Mouse (Mus musculus): Measurements from ENCODE around the gene Fam13c. TPM values are rescaled to one million over a fixed set of nuclear protein-coding genes. Genes with fewer than 3 reads are reported as not detected.

Gene Fam13c
- total RNA-seq, 1 experiment from 2014 or later = not detected

DNA sequence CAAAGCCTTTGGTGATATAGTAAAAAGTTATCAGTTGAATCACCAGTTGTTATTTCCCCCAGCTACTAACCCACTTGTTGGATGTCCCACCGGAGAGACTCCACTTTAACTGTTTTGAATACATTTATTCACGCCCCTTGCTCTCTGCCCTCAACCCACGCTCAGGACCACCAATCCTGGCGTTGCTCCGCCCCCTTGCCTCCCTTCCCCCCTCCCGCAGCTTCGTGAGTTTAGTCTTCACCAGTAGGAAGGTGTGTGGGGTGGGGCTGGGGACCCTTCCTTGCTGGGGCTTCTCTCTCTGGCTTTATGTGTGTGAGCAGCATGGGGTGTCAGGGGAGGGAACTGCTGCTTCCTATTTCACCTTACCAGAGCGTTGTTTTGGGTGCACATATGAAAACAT, 8.9 kb downstream of the Fam13c start:
- no peak for ATAC-seq (ENCODE audit: extremely low read depth, insufficient number of reproducible peaks, low FRiP score, poor library complexity, severe bottlenecking)

DNA sequence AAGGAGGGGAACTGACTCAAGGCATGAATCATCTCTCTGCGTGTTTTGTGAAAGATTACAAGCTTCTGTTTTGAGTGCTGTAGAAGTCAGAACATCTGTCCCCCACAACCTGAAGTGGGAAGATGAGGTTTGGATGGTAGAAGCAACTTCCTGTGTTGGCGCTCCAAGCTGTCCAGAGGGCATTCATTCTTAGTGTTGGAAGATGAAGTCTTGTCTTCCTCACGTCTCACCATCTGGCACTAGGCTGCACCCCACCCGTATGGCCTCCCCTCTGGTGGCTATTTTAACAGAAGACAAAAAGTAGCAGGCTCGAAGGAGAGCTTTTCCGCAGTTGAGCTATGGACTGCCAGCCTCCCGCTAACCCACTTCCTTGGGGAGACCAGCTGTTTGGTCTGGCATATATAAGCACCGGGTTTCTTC, 15.6 kb downstream of the Fam13c start:
- no peak for ATAC-seq (ENCODE audit: extremely low read depth, insufficient number of reproducible peaks, low FRiP score, poor library complexity, severe bottlenecking)

DNA sequence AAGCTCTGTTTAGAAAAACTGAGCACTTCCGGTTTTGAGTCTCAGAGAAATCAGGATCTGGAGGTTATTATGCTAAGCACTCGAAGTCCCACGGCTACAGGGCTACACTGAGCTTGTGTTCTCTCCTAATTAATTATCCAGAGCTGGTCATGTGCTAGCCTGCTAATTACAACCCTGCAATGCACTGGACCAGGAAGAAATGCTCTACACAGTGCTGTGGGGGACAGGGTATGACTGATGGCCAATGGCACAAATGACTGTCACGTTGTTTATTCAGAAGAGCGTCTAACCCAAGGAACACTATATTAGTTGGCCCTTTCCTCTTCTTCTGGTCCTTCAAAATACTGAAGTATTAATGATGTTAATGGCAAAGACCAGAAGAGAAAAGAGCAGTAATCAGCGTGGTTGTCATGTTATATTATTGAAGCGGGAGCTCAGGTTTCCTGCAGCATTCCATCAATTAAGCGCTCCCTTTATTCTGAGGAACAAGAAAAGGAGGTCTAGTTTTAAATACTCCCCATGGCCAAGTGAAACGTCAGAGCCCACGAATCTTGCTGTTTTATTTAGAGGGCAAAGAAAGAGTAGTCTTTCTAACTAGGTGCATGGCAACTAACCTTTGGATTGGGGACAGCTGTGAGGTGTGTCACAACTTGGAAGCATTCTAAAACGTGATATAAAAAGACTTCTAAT, 18.4 kb downstream of the Fam13c start:
- no peak for ATAC-seq (ENCODE audit: extremely low read depth, insufficient number of reproducible peaks, low FRiP score, poor library complexity, severe bottlenecking)

DNA sequence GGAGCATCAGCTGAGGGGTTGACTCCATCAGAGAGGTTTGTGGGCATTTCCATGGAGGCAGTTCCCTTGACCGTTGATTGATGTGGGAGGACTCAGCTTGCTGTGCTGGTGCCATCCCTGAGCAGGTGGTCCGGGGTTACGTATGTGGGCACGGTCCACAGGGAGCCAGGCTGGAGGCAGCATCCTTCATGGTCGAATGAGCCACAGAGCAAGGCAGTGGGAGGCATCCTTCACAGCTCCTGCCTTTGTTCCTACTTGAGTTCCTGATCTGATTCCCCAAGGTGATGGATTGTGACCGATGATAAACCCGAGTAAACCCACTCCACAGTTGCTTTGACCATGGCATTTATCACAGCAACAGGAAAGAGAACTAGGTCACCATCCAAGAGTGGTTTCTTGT, 25.4 kb downstream of the Fam13c start:
- no peak for ATAC-seq (ENCODE audit: extremely low read depth, insufficient number of reproducible peaks, low FRiP score, poor library complexity, severe bottlenecking)

DNA sequence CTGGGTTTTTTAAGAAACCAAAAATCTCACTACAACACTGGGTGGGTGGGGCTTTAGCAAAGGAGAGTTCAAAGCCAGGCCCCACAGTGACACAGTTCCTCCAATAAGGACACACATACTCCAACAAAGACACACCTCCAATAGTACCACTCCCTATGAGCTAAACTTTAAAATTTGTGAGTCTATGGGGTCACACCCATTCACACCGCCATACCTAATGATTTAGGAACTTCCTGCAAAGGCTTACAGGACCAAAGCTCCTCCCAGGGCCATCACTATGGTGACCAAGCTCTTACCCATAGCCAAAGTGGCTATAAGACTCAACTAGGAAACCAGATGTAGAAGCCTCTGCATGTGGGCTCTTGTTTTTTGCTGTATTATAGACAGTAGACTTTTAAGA, 30.6 kb downstream of the Fam13c start:
- ATAC-seq (ENCODE audit: extremely low read depth, insufficient number of reproducible peaks, low FRiP score, poor library complexity, severe bottlenecking) = no peak

DNA sequence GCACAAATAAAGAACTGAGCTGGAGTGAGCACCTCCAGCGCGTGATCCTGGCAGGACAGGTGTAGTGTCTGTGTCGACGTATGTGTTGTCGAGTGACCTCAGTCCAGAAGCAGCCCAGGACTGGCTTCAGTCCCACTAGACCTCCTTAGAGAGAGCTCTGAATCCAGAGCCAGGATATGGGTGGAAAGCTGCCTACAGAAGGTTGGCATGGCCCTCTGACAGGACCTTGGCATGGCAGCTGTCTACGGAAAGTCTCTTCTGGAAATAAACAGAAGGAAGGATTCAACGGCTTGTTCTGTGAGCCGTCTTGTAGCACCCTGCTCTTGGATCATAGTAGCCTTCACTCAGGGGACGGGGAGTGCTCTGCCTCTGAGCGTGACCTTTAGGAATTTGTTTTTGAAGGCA, 37.5 kb downstream of the Fam13c start:
- no peak for ATAC-seq (ENCODE audit: extremely low read depth, insufficient number of reproducible peaks, low FRiP score, poor library complexity, severe bottlenecking)

DNA sequence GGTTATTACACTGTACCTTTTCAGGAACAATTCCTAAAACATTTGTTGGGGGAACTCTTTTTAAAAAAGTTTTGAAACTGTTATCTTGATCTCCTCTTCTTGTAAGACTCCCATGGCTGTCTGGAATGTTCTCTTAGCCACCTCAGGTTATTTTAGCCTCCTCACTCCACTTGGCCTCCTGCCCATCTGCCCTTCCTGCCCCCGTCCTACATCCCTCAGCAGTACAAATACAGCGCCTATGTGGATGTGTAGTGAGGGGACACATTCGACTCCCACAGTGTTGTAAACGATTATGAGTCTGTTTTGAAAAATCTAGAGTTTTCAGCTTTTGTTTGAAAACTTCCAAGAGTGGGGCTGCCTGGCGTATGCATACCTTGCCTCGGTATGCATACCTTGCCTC, 43.5 kb downstream of the Fam13c start:
- no peak for ATAC-seq (ENCODE audit: extremely low read depth, insufficient number of reproducible peaks, low FRiP score, poor library complexity, severe bottlenecking)

DNA sequence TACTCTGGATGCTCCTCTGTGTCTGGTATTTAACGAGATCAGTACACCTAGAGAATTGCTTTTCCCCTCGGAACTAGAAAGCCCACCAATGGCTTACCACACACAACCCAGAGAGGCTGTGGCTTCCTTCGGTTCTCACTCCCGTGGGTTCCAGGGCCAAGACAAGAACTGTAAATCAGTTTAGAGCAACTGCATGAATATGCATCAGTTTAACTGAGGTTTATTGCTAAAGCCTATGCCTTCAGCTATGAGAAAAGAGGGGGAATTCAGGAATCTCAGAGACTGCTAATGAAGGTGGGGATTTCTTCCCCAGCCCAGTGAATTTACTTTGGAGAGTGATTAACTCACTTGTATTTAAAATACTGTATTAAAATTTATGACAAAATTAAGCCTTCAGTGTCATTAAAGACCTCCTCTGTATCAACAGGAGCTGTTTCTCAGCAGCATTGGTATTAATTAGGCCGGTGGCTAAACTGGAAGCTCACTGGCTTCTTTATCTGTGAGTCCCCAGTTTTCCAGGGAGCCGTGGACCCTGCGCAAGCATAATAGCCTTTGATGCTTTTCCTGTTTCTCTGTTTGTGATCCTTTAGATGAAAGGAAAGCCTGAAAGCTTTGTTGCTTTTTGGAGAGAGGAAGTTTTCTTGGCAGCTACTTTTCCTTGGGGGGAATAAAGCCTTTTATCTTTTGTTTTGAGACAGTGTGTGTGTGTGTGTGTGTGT, 44.4 kb downstream of the Fam13c start:
- ATAC-seq (ENCODE audit: extremely low read depth, insufficient number of reproducible peaks, low FRiP score, poor library complexity, severe bottlenecking) = no peak

DNA sequence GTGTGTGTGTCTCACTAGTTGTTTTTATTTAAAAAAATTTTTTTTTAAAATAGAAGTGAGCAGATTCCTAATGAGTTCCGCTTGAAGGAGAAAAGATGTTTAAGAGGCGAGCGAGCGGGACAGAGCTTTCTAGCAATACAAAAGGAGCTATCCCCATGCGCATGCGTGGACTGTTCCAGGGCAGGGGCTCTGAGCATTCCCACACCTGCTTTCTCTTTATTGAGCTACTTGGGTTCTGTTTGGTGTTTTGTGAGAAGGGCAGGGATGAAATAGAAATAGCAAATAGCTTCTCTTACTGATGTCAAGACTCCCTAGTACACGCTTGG, 45.0 kb downstream of the Fam13c start:
- no peak for ATAC-seq (ENCODE audit: extremely low read depth, insufficient number of reproducible peaks, low FRiP score, poor library complexity, severe bottlenecking)

DNA sequence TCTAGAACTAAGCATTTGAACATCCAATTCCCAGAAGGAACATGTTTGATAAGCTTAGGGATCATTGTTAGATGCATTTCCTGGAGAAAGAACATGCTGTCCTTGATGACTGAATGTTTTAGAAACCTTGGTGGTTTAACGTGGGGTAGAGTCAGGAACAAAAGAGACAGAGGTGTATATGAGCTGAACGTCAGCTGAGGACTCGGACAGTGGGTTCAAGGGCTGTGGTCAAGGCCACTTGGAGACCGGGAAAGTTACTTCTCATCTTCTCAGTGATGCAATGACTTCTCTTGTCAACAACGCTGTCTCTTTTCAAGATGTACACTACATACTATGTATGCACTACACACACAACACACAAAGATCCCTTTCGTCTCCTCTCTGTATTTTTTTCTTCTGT, 46.4 kb downstream of the Fam13c start:
- no peak for ATAC-seq (ENCODE audit: extremely low read depth, insufficient number of reproducible peaks, low FRiP score, poor library complexity, severe bottlenecking)

DNA sequence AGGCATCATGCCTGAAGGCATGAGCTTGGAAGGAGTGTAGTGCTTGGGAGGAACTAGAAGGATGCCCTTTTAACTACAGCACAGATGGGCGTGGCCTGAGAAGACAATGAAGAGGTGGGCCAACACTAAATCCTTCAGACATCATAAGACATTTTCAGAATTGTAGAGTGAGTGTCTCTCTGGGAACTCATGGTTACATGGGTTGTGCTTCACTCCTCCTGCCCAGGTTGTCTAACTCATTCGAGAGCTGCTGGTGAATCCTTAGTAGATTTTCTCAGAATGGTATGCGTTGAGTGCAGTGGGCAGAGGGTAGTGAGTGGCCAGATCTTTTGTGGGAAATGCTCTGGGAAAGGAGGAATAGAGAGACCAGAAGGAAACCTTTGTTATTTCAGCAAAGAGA, 53.6 kb downstream of the Fam13c start:
- no peak for ATAC-seq (ENCODE audit: extremely low read depth, insufficient number of reproducible peaks, low FRiP score, poor library complexity, severe bottlenecking)

DNA sequence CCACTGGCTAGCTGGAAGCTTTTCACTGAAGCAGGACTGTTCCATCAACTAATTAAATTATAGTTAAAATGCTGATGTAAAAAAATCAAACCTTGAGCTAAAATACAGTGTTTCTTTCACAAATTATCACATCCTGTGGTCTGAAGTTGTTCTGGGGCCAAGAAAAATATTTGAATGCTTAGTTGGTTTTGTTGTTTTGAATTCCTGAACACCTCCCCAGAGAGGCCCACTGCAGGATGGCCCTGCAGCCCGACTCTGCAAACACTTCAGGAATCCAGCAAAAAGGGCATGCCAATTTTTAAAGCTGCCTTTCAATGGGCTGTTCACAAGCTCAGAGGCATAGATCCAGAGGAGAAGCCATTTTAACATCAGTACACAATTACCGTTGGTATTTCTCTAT, 54.2 kb downstream of the Fam13c start:
- no peak for ATAC-seq (ENCODE audit: extremely low read depth, insufficient number of reproducible peaks, low FRiP score, poor library complexity, severe bottlenecking)

DNA sequence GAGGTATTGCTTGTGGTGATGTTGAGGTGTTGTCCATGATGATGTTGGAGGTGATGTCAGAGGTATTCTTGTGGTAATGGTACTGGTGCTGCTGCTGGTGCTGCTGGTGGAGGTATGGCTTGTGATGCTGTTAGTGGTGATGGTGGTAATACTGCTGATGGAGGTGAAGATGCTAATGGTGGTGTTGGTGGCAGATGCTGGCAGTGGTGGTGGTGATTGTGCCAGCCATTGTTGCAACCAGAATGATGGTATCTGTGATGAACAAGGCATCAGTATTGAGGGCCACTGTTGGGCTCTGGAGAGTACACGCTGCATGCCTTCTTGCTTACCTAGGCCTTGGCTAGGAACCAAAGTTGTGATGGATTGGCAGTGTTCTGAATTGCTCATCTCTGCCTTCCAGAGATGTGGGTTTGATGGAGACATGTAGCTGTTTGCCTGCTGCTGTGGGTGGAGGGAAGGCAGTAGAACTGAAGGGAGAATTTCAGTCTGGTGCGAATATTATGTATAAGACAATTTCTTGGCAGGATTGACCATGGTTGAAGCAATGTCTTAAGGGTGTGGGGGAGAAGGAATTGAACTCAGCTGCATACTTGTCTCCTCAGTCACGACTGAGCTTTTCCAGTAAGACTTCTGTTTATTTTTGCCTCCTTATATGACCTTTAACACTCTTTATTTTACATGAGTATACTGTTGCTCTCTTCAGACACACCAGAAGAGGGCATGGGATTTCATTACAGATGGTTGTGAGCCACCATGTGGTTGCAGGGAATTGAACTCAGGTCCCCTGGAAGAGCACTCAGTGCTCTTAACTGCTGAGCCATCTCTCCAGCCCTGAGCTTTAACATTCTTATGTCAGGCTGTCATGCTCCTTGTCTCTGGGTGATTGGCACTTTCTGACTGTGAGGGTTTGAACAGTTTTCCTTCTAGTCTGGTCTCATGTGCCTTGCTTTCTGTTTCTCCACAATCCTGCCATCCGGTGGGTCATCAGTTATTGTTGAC, 55.1 kb downstream of the Fam13c start:
- no peak for ATAC-seq (ENCODE audit: extremely low read depth, insufficient number of reproducible peaks, low FRiP score, poor library complexity, severe bottlenecking)

DNA sequence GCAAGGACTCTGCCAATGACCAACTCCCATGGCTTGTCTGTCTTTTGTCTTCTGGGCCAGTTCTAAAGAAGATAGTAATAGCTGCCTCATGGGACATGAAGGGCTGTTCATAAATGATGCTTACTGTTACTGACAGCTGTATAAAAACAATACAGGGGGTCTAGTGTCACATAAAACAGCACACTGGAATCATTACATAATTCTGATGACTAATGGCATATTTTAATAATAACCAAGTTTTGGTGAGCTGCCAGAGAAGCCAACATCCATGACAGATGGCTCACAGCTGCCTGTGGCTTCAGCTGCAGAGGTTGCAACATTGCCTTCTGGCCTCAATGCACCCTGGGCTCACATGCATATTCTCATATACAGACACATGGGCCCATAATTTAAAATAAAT, 56.7 kb downstream of the Fam13c start:
- no peak for ATAC-seq (ENCODE audit: extremely low read depth, insufficient number of reproducible peaks, low FRiP score, poor library complexity, severe bottlenecking)

DNA sequence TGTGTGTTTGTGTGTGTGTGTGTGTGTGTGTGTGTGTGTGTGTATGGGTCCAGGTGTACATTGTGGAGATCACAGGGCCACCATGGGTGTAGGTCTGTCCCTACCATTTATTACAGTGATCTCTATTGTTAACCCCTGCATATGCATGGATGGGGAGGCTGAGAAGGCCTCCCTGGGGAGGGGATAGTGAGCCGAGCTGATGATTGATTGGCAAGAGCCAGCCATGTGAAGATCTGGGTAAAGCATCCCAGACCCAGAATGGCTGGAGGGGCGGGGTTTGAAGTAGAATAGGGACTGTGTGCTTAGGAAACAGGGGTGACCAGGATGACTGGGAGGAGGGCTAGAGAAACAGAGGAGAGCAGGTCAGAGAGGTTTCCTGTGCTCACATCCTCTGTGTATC, 58.0 kb downstream of the Fam13c start:
- no peak for ATAC-seq (ENCODE audit: extremely low read depth, insufficient number of reproducible peaks, low FRiP score, poor library complexity, severe bottlenecking)

DNA sequence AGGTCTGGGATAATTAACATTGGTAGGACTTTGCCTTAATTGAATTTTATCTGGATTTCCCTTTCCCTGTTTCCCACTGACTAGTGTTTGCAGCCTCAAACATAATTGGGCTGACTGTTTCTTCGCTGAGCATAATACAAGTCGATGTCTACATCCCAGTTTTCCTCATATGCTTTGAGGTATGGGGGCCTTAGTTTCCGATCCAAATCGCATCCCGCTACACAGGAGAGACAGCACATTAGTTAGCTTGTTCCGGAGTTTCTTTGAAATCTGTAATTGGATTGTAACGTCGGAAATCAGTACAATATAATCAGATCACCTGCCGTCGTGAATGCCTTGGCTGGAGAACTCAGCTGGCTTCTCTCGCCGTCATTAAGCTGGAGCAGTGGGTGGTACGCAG, 59.0 kb downstream of the Fam13c start:
- ATAC-seq (ENCODE audit: extremely low read depth, insufficient number of reproducible peaks, low FRiP score, poor library complexity, severe bottlenecking) = no peak

DNA sequence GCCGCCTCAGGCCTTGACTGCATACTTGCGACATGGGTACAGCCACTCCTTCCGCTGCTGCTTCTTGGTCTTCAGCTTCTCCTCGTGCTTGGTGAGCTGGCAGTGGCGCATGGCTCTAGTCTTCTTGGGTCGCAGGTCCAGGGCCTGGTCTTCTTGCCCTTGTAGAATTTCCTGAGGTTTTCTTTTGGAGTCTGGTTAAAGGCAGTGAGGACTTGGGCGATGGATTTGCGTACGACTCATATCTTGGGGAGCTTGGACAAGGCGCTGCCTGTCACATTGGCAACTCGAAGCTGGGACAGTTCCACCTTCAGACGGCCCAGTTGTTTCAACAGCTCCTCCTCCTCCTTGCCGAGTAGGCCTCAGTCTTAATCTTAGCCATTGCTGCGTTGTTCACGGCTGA, 64.6 kb downstream of the Fam13c start:
- ATAC-seq (ENCODE audit: extremely low read depth, insufficient number of reproducible peaks, low FRiP score, poor library complexity, severe bottlenecking) = no peak

DNA sequence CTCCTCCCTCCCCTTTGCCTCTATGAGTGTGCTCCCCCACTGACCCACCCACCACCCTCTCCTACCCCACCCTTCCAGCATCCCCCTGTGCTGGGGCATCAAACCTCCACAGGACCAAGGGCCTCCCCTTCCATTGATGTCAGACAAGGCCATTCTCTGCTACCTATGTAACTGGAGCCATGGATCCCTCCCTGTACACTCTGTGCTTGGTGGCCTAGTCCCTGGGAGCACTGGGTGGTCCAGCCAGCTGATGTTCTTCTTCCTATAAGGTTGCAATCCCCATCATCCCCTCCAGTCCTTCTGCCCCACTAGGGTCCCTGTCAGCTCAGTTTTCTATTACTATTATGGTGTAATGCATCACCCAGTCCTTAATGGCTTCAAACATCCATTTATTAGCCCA, 65.1 kb downstream of the Fam13c start:
- no peak for ATAC-seq (ENCODE audit: extremely low read depth, insufficient number of reproducible peaks, low FRiP score, poor library complexity, severe bottlenecking)

DNA sequence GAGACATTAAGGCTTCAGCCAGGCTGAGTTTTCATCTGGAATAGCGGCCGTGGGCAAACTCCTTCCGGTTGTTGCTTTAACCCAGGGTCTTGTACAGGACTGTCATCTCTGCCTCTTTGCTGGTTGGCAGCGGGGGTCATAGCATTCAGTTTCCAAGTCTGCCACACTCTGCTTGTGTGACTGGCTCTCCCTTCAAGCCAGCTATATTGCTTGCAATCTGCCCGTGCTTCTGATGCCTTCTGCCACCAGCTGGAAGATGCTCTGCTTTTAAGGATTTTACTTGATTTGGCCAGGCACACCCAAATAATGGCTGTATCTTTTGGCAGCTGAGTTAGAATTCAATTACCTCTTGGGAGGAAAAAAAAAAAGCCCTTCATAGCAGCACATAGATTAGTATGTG, 65.6 kb downstream of the Fam13c start:
- no peak for ATAC-seq (ENCODE audit: extremely low read depth, insufficient number of reproducible peaks, low FRiP score, poor library complexity, severe bottlenecking)
